Mouse (Mus musculus) CD4-positive naive resting alpha-beta T cell, adult 76 days (primary cell): ENCODE data around the gene Olfr1513. TPM values are rescaled to one million over a fixed set of nuclear protein-coding genes. Genes with fewer than 3 reads are reported as not detected.

Source experiments
- total RNA-seq: library from RNA; stranded (reverse); gene quantifications from one replicate; pipeline ENCODE4 v1.2.4, GENCODE M21; 2023

Olfr1513 gene
- total RNA-seq, result not detected

GRCm38 (mm10) chr14:52356308-52356707, at the start of gene Olfr1513:
TSS of gene Olfr1513 (minus strand) at chr14:52356408.

GRCm38 (mm10) chr14:52397279-52397678, 41.1 kb upstream of the Olfr1513 start, which contains the start of gene Olfr1511:
TSS of gene Olfr1511 (minus strand) at chr14:52397379.

GRCm38 (mm10) chr14:52379068-52379467, 22.9 kb upstream of the Olfr1513 start, which contains the start of gene Olfr1512:
TSS of gene Olfr1512 (minus strand) at chr14:52379168.

GRCm38 (mm10) chr14:52327910-52328812, 28.0 kb downstream of the Olfr1513 start, which contains the start of gene Sall2:
TSS of gene Sall2 (minus strand) at chr14:52328762.

GRCm38 (mm10) chr14:52304644-52305271, 51.5 kb downstream of the Olfr1513 start, which contains the start of gene Mettl3:
TSS of gene Mettl3 (minus strand) at chr14:52305128.

Other genes starting within 250 kb of the Olfr1513 start
- 16.8 TPM for gene Rpgrip1, start 245.7 kb downstream of the Olfr1513 start, total RNA-seq
- gene Supt16, start 159.0 kb downstream of the Olfr1513 start, total RNA-seq, result 67.1 TPM
- gene Chd8, start 98.6 kb downstream of the Olfr1513 start, total RNA-seq, result 241 TPM
- gene Tox4, start 77.3 kb downstream of the Olfr1513 start, total RNA-seq, result 112 TPM
- 16.2 TPM for gene Rab2b, start 76.9 kb downstream of the Olfr1513 start, total RNA-seq
- gene Mettl3, start 51.3 kb downstream of the Olfr1513 start, total RNA-seq, result 67.4 TPM
- 3.6 TPM for gene Sall2, start 27.6 kb downstream of the Olfr1513 start, total RNA-seq
- not detected for gene Olfr1512, start 22.8 kb upstream of the Olfr1513 start, total RNA-seq
- not detected for gene Olfr1511, start 41.0 kb upstream of the Olfr1513 start, total RNA-seq
- not detected for gene Olfr1510, start 58.0 kb upstream of the Olfr1513 start, total RNA-seq
- not detected for gene Olfr1509, start 86.6 kb upstream of the Olfr1513 start, total RNA-seq
- gene Olfr1508, start 111.1 kb upstream of the Olfr1513 start, total RNA-seq, result not detected
- not detected for gene Olfr1507, start 139.3 kb upstream of the Olfr1513 start, total RNA-seq